Mouse (Mus musculus): ENCODE data around the gene Zfp398. TPM values are rescaled to one million over a fixed set of nuclear protein-coding genes. Genes with fewer than 3 reads are reported as not detected.

The Zfp398 gene
- polyA plus RNA-seq, 1 experiment from 2014 or later, result 12.5 TPM

DNA sequence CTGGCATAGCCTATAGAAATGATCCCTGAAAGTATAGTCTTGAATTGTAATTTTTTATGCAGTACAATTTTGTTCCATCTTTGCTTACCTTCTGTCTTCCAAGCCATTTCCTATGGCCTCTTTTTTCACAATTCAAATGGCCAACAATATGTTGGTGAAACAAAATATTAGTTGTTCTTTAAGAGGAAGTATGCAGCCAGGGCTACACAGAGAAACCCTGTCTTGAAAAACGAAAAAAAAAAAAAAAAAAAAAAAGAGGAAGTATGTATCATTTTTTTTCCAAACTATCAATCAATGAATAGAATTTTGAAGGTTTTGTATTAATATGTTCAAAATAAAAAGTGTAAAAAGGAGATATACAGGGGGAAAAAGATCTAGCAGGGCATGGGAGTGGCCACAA, 76.2 kb downstream of the Zfp398 start:
- H3K4me1 ChIP-seq, result no peaks in the 10 kb centered on the region
- 56% methylated on average over 1 of the region's 1 CpGs for WGBS

GRCm38 (mm10) chr6:47912991-47913390, 77.5 kb downstream of the Zfp398 start:
- H3K9ac ChIP-seq, result no peak overlapping the region
- no peaks in the 10 kb centered on the region for H3K9me3 ChIP-seq
- no peak for ATAC-seq (ENCODE audit: low FRiP score)
- H3K27ac ChIP-seq, result no peak overlapping the region
- H3K4me1 ChIP-seq, result no peaks in the 10 kb centered on the region
- H3K36me3 ChIP-seq (replicated peaks), result peaks cover 7% of the 10 kb centered on the region
- no peak overlapping the region for H3K4me3 ChIP-seq (replicated peaks)
- 61% methylated on average over 3 of the region's 3 CpGs for WGBS
- H3K4me2 ChIP-seq, result no peak overlapping the region
- H3K27me3 ChIP-seq, result no peaks in the 10 kb centered on the region

More for the DNA sequence above, 76.2 kb downstream of the Zfp398 start:
- no peaks in the 10 kb centered on the region for H3K27me3 ChIP-seq
- H3K9ac ChIP-seq, result no peak overlapping the region
- no peaks in the 10 kb centered on the region for H3K9me3 ChIP-seq
- H3K4me3 ChIP-seq (replicated peaks), result no peak overlapping the region
- H3K4me2 ChIP-seq, result no peak overlapping the region
- H3K27ac ChIP-seq, result no peak overlapping the region
- H3K36me3 ChIP-seq (replicated peaks), result peaks cover 19% of the 10 kb centered on the region
- no peak for ATAC-seq (ENCODE audit: low FRiP score)

- Histone ChIP-seq H3K4me2 (no peak overlapping the region), H3K27ac (no peak overlapping the region), H3K9ac (no peak overlapping the region), H3K36me3 (replicated peaks) (no peaks in the 10 kb centered on the region), H3K9me3 (no peaks in the 10 kb centered on the region), H3K27me3 (no peaks in the 10 kb centered on the region), H3K4me1 (peaks cover 10% of the 10 kb centered on the region), H3K4me3 (replicated peaks) (no peak overlapping the region)
- WGBS, result 84% methylated on average over 5 of the region's 5 CpGs
- no peak for ATAC-seq (ENCODE audit: low FRiP score)
Measured at GRCm38 (mm10) chr6:47917051-47917450, 81.6 kb downstream of the Zfp398 start.

GRCm38 (mm10) chr6:47918768-47919274, 83.4 kb downstream of the Zfp398 start:
- Histone ChIP-seq H3K27me3 (no peaks in the 10 kb centered on the region), H3K9ac (no peak overlapping the region), H3K4me1 (peaks cover 12% of the 10 kb centered on the region), H3K27ac (no peak overlapping the region), H3K36me3 (replicated peaks) (no peaks in the 10 kb centered on the region), H3K4me3 (replicated peaks) (no peak overlapping the region), H3K9me3 (no peaks in the 10 kb centered on the region), H3K4me2 (no peak overlapping the region)
- no peak for ATAC-seq (ENCODE audit: low FRiP score)
- WGBS, result 82% methylated on average over 3 of the region's 3 CpGs

- H3K9me3 ChIP-seq, result no peaks in the 10 kb centered on the region
- peak overlapping the region; percentile 78 for H3K9ac ChIP-seq
- H3K27ac ChIP-seq, result peak overlapping the region; percentile 97
- ATAC-seq (ENCODE audit: low FRiP score), result peak; percentile 59
- H3K4me1 ChIP-seq, result peaks cover 12% of the 10 kb centered on the region
- peak overlapping the region; percentile 68 for H3K4me3 ChIP-seq (replicated peaks)
- H3K27me3 ChIP-seq, result no peaks in the 10 kb centered on the region
- H3K36me3 ChIP-seq (replicated peaks), result no peaks in the 10 kb centered on the region
- H3K4me2 ChIP-seq, result peak overlapping the region; percentile 66
- WGBS, result 21% methylated on average over 11 of the region's 11 CpGs
Measured at GRCm38 (mm10) chr6:47919646-47920446, 84.4 kb downstream of the Zfp398 start.

DNA sequence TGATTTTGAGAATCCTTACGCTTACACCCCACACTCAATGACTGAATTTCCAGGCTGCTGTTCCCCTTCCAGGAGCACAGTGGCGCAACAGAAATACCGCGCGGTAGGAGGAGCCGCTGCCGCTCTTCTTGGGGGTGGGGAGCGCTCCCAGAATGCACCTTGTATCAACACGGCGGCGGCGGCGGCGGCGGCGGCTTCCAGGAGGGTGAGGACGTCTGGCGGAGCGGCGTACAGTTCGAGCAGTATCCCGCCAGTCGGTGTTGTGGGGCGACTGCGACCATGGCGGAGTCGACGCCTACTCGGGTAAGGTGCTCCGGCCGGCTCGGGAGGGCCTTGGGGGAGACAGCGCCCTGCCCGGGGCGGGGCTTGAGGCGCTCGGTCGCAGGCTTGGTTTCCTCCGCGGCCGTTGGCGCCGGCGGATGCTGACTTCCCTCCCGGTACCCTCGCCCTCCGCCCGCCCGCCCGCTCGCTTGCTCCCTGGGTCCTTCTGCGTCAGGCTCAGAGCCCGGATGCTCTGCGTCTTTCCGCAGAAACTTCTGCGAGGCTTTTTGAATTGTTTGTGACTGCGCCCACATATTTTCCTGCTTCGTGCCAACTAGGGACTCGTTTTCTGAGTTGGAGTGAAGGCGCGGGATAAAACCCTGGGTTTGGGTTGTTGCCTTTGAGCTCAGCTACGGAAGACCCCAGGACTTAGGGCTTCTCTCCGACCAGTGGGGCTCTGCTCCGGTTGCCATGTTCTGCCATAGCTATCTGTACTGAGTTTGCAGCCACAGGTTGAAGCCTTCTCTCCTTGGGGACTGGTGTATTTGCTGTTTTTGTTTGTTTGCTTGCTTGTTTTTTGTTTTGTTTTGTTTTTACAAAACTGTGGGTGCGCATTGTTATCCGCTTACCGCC, 85.2 kb downstream of the Zfp398 start, which contains the start of gene Zfp212:
TSS of gene Zfp212 (plus strand) at position 30 of the 894 bp plus-strand sequence.
- Histone ChIP-seq H3K27ac (peak within 1 kb of the TSS; percentile 97), H3K27me3 (no peaks in the 10 kb centered on the region), H3K4me1 (peaks cover 12% of the 10 kb centered on the region), H3K4me2 (peak within 1 kb of the TSS; percentile 66), H3K9ac (peak within 1 kb of the TSS; percentile 78), H3K4me3 (replicated peaks) (peak within 1 kb of the TSS; percentile 68), H3K9me3 (no peaks in the 10 kb centered on the region), H3K36me3 (replicated peaks) (no peaks in the 10 kb centered on the region)
- WGBS, result 2% methylated on average over 64 of the region's 67 CpGs
- peak; percentile 95 for ATAC-seq (ENCODE audit: low FRiP score)

MicroRNAs within 50 kb of the gene (microRNA counts, 519-probe panel; counts per million panel counts)
- not detected for microRNA mmu-miR-704

Small RNA genes within 50 kb of the gene (microRNA-seq; reads per million reads assigned to microRNA genes)
- 0.73 reads per million for gene Mir704

Other genes with a start within 250 kb of the Zfp398 start
- gene Ezh2, start 240.3 kb upstream of the Zfp398 start, polyA plus RNA-seq (2016; fragmentation: Nextera tagmentation; extraction: Ambion mirVana), result 259 and 267 TPM in 2 replicates
- 156 and 191 TPM in 2 replicates for gene Pdia4, start 22.2 kb upstream of the Zfp398 start, polyA plus RNA-seq (2016; fragmentation: Nextera tagmentation; extraction: Ambion mirVana)
- gene Zfp786, start 4.8 kb upstream of the Zfp398 start, polyA plus RNA-seq (2016; fragmentation: Nextera tagmentation; extraction: Ambion mirVana), result 12.1 and 12.4 TPM in 2 replicates
- 23.5 and 24.0 TPM in 2 replicates for gene Zfp282, start 41.5 kb downstream of the Zfp398 start, polyA plus RNA-seq (2016; fragmentation: Nextera tagmentation; extraction: Ambion mirVana)
- gene Zfp212, start 84.8 kb downstream of the Zfp398 start, polyA plus RNA-seq (2016; fragmentation: Nextera tagmentation; extraction: Ambion mirVana), result 19.7 and 20.6 TPM in 2 replicates
- 10.3 and 12.1 TPM in 2 replicates for gene Zfp956, start 117.7 kb downstream of the Zfp398 start, polyA plus RNA-seq (2016; fragmentation: Nextera tagmentation; extraction: Ambion mirVana)
- gene Zfp777, start 213.2 kb downstream of the Zfp398 start, polyA plus RNA-seq (2016; fragmentation: Nextera tagmentation; extraction: Ambion mirVana), result 10.8 and 11.8 TPM in 2 replicates

Data from forebrain, embryonic 12.5 days (tissue).